Mouse (Mus musculus): ENCODE results near the gene Tbr1.

Tbr1 gene

GRCm38 (mm10) chr2:61811507-61812421 is 9.0 kb downstream of the Tbr1 start:
- DNase-seq (ENCODE audit: low spot score): no peak

DNA sequence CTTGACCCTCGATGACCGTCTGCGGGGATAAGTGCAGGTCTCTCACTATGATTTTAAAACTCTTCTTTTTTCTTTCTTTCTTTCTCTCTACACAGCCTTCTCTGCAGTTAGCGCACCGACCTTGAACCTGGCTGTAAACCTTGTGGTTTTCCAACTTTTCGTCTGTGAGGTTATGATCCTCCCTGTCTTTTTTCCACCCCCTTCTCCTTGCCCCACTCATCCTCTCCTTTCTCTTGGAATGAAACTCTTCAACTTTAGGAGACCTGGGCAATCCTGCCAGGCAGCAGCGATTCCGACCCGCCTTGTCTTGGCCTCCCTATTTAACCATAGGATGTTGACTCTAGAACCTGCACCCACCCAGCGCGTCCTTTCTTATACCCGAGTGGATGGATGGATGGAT is 9.8 kb downstream of the Tbr1 start:
- DNase-seq (ENCODE audit: low spot score): no peak

GRCm38 (mm10) chr2:61813106-61813505 is 10.4 kb downstream of the Tbr1 start:
- DNase-seq (ENCODE audit: low spot score): no peak

GRCm38 (mm10) chr2:61813521-61813920 is 10.8 kb downstream of the Tbr1 start:
- no peak for DNase-seq (ENCODE audit: low spot score)

DNA sequence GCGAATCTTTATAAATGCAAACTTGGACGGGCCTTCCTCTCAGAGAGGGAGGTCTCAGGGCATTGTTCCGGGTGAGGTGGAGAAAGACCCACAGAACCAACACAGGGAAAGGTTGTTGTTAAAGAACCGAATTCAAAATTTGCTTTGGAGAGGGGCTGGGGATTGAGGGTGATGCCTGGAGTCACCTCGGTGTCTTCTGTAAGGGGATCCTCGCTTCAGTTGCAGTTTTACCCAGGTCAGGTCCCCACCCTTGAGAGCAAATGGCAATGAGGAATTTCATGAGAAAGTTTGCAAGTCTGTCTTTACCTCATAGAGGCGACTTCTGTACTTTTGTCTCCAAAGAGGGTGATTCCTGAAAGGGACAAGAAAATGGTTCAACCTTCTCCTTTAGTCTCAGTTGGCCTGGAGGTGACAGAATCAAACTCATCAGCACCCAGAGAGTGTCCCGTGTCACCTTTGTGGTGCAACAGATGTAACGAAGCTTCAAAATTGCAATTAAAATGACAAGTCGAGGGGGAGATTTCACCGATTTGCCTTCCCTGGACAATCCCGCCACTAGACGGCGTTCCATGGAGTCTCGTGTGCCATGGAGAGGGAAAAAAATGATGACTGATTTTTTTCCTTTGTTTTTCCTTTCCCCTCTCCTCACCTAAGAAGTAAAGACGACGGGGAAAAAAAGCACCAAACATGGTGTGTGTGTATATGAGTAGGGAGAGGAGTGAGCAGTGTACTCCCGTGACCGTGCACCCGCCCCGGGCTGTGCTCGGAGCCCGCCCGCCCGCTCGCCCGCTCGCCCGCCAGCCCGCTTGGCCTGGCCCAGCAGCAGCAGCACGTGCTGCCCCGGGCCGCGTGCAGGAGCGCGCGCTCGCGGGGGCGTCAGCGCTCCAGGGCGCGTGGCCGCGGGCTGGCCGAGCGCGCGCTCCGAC is 12.1 kb downstream of the Tbr1 start:
- no peak for DNase-seq (ENCODE audit: low spot score)

- no peak for DNase-seq (ENCODE audit: low spot score)
Observed at GRCm38 (mm10) chr2:61815583-61816313, 13.0 kb downstream of the Tbr1 start.

- DNase-seq (ENCODE audit: low spot score): no peak
Observed at GRCm38 (mm10) chr2:61818197-61818596, 15.5 kb downstream of the Tbr1 start.

DNA sequence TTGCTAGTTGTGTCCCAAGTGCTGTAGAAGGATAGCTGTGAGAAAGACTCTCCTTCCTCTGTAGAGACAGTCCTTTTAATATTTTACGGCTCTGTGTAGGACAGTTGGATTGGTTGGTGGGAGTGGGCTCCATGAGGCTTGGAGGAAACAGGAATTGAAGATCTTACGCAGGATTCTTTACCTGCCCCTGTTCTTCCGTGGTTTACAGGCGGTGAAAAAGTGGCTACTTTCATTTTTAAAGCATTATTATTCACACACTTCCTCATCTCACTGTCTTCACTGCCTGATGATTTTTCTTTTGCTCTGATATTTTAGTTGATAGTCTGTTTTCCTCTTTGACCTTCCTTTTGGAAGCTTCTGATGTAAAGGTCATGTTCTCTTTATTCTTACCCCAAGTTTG is 17.5 kb downstream of the Tbr1 start:
- DNase-seq (ENCODE audit: low spot score): no peak

- no peak for DNase-seq (ENCODE audit: low spot score)
Observed at GRCm38 (mm10) chr2:61823426-61824140, 20.9 kb downstream of the Tbr1 start.

DNA sequence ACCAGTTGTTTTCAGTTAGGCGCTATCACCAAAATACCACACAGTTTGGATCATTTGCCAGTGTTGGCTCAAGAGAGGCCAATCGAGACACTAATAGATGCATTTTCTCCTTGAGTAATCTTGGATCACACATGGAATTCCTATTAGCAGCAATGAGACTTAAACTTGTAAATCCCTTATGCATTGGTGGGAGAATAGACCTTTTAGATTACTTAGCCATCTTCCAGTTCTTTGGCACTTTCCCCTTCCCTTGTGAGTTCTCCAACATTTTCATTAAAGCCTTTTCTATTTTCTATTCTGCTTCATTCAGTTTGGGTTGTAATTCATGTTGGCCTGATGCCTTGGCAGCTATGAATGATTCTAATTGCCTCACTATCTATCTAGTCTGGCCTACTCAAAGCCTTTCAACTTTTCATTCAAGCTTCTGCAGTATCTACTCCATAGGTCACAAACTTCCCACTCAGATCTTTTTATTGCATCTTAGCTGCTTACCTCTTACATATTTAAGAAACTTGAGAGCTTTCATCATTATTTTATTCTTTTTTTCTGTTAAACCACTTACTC is 34.6 kb downstream of the Tbr1 start:
- DNase-seq (ENCODE audit: low spot score): no peak

Measured in urinary bladder, postnatal 10 days (tissue).